Mouse (Mus musculus) embryonic facial prominence, embryonic 11.5 days (tissue): ENCODE measurements around the gene Fam89a. TPM values are rescaled to one million over a fixed set of nuclear protein-coding genes. Genes with fewer than 3 reads are reported as not detected.

Experiments used
- ATAC-seq: fragments of 200-750 bp; cut with Nextera tagmentation; replicated peaks from 2 replicates; pipeline ENCODE4 v1.8.0; 2017; ENCODE audit warnings: low read depth; ENCODE audit not compliant: insufficient number of reproducible peaks, low FRiP score, low TSS enrichment
- DNase-seq: peaks from one replicate; pipeline ENCODE4 v3.0.0-alpha.2; 2015; ENCODE audit warnings: low spot score
- H3K27ac ChIP-seq: fragments of 300-500 bp; sonication (generic); replicated peaks from 2 replicates; pipeline ENCODE4 v1.5.1; 2014; ENCODE audit warnings: mild to moderate bottlenecking, low read depth, low read length, control low read depth
- H3K27me3 ChIP-seq: fragments of 300-500 bp; sonication (generic); 2 replicates; pipeline ENCODE4 v1.6.1; 2014; ENCODE audit warnings: mild to moderate bottlenecking, low read length, moderate library complexity, mixed read lengths; ENCODE audit not compliant: control insufficient read depth, insufficient read depth
- H3K36me3 ChIP-seq: fragments of 300-500 bp; sonication (generic); replicated peaks from 2 replicates; pipeline ENCODE4 v1.6.1; 2014; ENCODE audit warnings: low read depth, mild to moderate bottlenecking, low read length, moderate library complexity, mixed read lengths; ENCODE audit not compliant: control insufficient read depth, insufficient read depth
- H3K4me1 ChIP-seq: fragments of 300-500 bp; sonication (generic); 2 replicates; pipeline ENCODE4 v1.6.1; 2014; ENCODE audit warnings: low read length, mixed read lengths; ENCODE audit not compliant: control insufficient read depth, insufficient read depth
- H3K4me2 ChIP-seq: fragments of 300-500 bp; sonication (generic); 2 replicates; pipeline ENCODE4 v1.6.1; 2014; ENCODE audit warnings: low read depth, mild to moderate bottlenecking, control low read depth, low read length, moderate library complexity
- H3K4me3 ChIP-seq: fragments of 300-500 bp; sonication (generic); 2 replicates; pipeline ENCODE4 v1.5.1; 2014; ENCODE audit warnings: low read depth, low read length, control low read depth
- H3K9ac ChIP-seq: fragments of 300-500 bp; sonication (generic); replicated peaks from 2 replicates; pipeline ENCODE4 v1.6.1; 2014; ENCODE audit warnings: mild to moderate bottlenecking, control low read depth, low read length
- H3K9me3 ChIP-seq: fragments of 300-500 bp; sonication (generic); replicated peaks from 2 replicates; pipeline ENCODE4 v1.6.1; 2016; ENCODE audit warnings: mild to moderate bottlenecking, low read length, inconsistent platforms, mixed read lengths; ENCODE audit not compliant: control insufficient read depth
- WGBS: fragments of 180-500 bp; shearing (Covaris S2); extraction: QIAGEN DNeasy Blood & Tissue Kit; methylation state at CpG from one replicate; pipeline ENCODE4 v1.1.7; 2014; 5-methylcytosine and 5-hydroxymethylcytosine counted together
- polyA plus RNA-seq: library from polyadenylated mRNA; unstranded; fragments of >200 nt; fragmentation: Nextera tagmentation; extraction: Ambion mirVana; gene quantifications from 2 replicates; pipeline ENCODE4 v1.2.1, GENCODE M21; 2014

Gene Fam89a
- polyA plus RNA-seq, 1 experiment from 2014 or later, result 6.0 TPM

- H3K27ac ChIP-seq, result no peak overlapping the region
- no peak overlapping the region for H3K4me3 ChIP-seq
- 31% methylated on average over 21 of the region's 21 CpGs for WGBS
- H3K4me2 ChIP-seq, result no peak overlapping the region
- H3K27me3 ChIP-seq, result peaks cover 26% of the 10 kb centered on the region
- H3K4me1 ChIP-seq, result peaks cover 7% of the 10 kb centered on the region; the same call in 1 of the 2 replicates
- H3K36me3 ChIP-seq, result no peaks in the 10 kb centered on the region
- H3K9me3 ChIP-seq, result no peaks in the 10 kb centered on the region
- ATAC-seq (no peak), DNase-seq (no peak)
- no peak overlapping the region for H3K9ac ChIP-seq
These were observed 762 bp upstream of the Fam89a start for GRCm38 (mm10) chr8:124752325-124752862.

DNA sequence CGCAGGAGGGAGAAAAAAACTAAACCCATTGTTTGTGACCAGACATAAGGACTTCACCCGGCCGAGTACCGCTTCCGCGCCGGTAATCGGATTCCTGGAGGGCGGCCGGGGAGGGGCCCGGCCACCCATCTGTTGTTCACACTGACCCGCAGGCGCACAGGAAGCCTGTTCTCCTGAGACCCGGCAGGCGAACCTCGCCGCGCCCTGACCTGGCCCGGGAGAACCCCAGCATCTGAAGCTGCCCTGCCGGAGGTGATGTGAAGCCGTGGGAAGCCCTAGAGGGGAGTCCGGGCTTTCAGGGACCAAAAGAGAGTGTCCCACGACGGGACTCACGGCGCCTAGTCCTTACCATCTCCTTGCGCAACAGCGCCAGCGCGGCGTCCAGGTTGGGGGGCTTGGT is 441 bp downstream of the Fam89a start:
- 0 out of 2 replicates have a peak, but pooled peaks have one; percentile 16 for ATAC-seq
- peak; percentile 28 for DNase-seq
- H3K9me3 ChIP-seq, result no peaks in the 10 kb centered on the region
- no peaks in the 10 kb centered on the region for H3K36me3 ChIP-seq
- H3K27ac ChIP-seq, result no peak overlapping the region
- peaks cover 7% of the 10 kb centered on the region; the same call in 1 of the 2 replicates for H3K4me1 ChIP-seq
- WGBS, result under 1% methylated on average over 30 of the region's 31 CpGs
- peak overlapping the region; percentile 46 for H3K4me3 ChIP-seq
- H3K4me2 ChIP-seq, result peak overlapping the region; percentile 64
- peak overlapping the region; percentile 56 for H3K9ac ChIP-seq
- H3K27me3 ChIP-seq, result peaks cover 26% of the 10 kb centered on the region

DNA sequence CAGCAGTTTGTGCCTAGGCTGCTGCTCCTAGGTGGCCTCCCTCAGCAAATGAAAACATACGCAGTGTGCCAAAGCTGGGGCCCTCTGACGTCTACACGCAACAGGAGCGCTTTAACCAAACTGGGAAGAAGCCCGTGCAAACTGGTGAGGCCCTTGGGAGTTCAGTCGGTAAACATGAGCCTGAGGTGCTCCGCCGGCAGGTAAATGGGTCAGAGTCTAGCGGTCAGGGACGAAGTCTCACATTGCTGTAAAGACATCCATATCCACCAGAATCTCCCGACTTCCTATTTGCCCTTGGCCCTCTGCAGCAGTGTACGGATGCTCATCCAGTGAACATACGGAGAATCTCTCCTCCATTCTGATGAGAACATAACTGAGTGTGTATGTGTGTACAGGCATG is 5.0 kb downstream of the Fam89a start:
- Histone ChIP-seq H3K9me3 (no peaks in the 10 kb centered on the region), H3K4me3 (no peak overlapping the region), H3K27ac (no peak overlapping the region), H3K9ac (no peak overlapping the region), H3K36me3 (no peaks in the 10 kb centered on the region), H3K27me3 (peaks cover 15% of the 10 kb centered on the region), H3K4me2 (no peak overlapping the region), H3K4me1 (peaks cover 7% of the 10 kb centered on the region; the same call in 1 of the 2 replicates)
- WGBS, result 66% methylated on average over 13 of the region's 13 CpGs
- DNase-seq (no peak), ATAC-seq (no peak)

DNA sequence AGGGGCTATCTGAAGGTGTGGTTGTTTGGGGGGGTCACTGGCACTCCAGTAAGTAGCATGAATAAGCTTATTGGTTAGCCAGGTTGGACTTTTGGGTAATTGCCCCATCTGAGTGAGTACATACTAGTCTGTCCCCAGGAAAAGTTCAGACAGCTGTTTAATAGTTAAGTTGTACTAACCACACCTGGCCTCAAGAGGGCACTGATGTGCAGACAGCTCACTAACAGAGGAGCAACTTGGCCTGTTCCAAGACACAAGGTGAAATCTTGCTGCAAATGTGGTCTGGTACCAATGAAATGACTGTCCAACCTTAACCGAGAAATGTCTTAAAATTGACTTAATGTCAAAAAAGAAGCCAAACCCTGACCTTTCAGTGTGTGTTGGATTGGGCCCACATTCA is 12.4 kb downstream of the Fam89a start:
- no peaks in the 10 kb centered on the region for H3K4me1 ChIP-seq
- ATAC-seq (no peak), DNase-seq (peak; percentile 44)
- no peak overlapping the region for H3K27ac ChIP-seq
- no peak overlapping the region for H3K4me3 ChIP-seq
- WGBS, result 80% methylated on average over 1 of the region's 1 CpGs
- peaks cover under 1% of the 10 kb centered on the region; the same call in 1 of the 2 replicates for H3K36me3 ChIP-seq
- H3K9ac ChIP-seq, result no peak overlapping the region
- no peaks in the 10 kb centered on the region for H3K9me3 ChIP-seq
- H3K4me2 ChIP-seq, result no peak overlapping the region
- no peaks in the 10 kb centered on the region for H3K27me3 ChIP-seq

DNA sequence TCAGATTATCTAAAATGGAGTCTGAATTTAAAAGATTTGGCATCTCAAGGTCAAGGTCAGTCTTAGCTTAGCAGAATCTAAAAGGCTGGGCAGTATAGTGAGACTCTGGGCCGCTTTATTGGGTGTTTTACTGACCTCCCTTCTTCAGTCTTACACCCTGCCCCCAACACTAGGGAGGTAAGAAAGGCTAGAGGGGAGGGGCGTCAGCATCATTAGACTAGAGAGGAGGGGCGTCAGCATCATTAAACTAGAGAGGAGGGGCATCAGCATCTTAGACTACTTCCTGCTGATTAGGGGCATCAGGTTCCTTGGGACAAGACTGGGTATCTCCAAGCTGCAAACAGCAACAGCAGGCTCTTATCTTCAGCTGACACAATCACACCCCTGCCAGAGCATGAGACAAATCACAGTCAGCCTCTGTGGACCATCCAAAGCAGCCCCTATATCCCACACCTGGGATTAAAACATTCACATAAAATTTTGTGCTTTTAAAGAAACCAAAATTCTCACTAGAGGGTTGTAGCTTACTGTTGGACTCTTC is 16.2 kb downstream of the Fam89a start:
- no peak overlapping the region for H3K9ac ChIP-seq
- peaks cover 25% of the 10 kb centered on the region for H3K36me3 ChIP-seq
- no peak overlapping the region for H3K4me2 ChIP-seq
- no peak for DNase-seq
- H3K9me3 ChIP-seq, result no peaks in the 10 kb centered on the region
- no peaks in the 10 kb centered on the region for H3K27me3 ChIP-seq
- ATAC-seq, result no peak
- no peak overlapping the region for H3K4me3 ChIP-seq
- 66% methylated on average over 3 of the region's 3 CpGs for WGBS
- H3K27ac ChIP-seq, result no peak overlapping the region
- no peaks in the 10 kb centered on the region for H3K4me1 ChIP-seq

GRCm38 (mm10) chr8:124732828-124733227 is 18.8 kb downstream of the Fam89a start:
- H3K4me3 ChIP-seq, result no peak overlapping the region
- no peak overlapping the region for H3K27ac ChIP-seq
- DNase-seq (no peak), ATAC-seq (no peak)
- peaks cover 28% of the 10 kb centered on the region for H3K36me3 ChIP-seq
- H3K4me1 ChIP-seq, result no peaks in the 10 kb centered on the region
- 89% methylated on average over 8 of the region's 8 CpGs for WGBS
- H3K9me3 ChIP-seq, result no peaks in the 10 kb centered on the region
- no peak overlapping the region for H3K9ac ChIP-seq
- H3K4me2 ChIP-seq, result no peak overlapping the region
- no peaks in the 10 kb centered on the region for H3K27me3 ChIP-seq

- Histone ChIP-seq H3K9me3 (no peaks in the 10 kb centered on the region), H3K4me3 (no peak overlapping the region), H3K4me2 (no peak overlapping the region), H3K27me3 (no peaks in the 10 kb centered on the region), H3K36me3 (peaks cover 2% of the 10 kb centered on the region; the same call in 1 of the 2 replicates), H3K27ac (no peak overlapping the region), H3K4me1 (peaks cover 4% of the 10 kb centered on the region), H3K9ac (no peak overlapping the region)
- no peak for DNase-seq
- ATAC-seq, result no peak
- WGBS, result 92% methylated on average over 7 of the region's 7 CpGs
These were observed 27.3 kb downstream of the Fam89a start for GRCm38 (mm10) chr8:124724301-124724700.

DNA sequence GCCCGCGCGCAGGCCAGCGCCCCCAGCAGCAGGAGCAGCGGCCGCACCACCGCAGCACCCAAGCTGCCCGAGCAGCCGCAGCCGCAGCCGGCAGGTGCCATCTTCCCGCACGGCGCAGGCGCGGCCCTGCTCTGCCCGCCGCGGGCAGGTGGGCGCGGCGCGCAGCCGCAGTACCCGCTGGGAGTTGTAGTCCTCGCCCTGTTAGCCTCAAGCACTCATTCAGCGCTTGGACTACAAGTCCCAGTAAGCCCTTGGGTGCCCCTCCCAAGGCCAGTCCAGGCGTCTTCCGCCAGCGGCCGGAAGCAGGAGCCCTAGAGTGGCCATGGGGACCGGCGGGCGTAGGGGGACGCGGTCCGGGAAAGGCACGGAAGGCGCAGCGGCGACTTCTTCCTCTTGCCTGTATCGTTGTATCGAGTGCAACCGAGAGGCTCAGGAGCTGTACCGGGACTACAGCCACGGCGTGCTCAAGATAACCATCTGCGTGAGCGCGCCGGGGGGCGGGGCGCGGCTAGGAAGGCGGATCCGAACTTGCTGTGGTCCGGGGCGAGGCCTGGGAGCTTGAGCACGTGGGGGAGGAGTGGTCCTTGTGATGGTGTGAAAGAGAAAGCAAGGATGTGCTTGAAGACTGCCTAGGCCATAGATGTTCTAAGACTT is 29.6 kb downstream of the Fam89a start, which contains the start of the genes Ttc13 and Arv1:
Ttc13 (minus strand) TSS at position 122 of the 654 bp plus-strand sequence.
Arv1 (plus strand) TSS at position 278 of the 654 bp plus-strand sequence.
- H3K4me3 ChIP-seq, result peak within 1 kb of the TSS; percentile 98
- WGBS, result 1% methylated on average over 55 of the region's 59 CpGs
- peak; percentile 98 for DNase-seq
- peaks cover 2% of the 10 kb centered on the region; the same call in 1 of the 2 replicates for H3K36me3 ChIP-seq
- no peaks in the 10 kb centered on the region for H3K9me3 ChIP-seq
- ATAC-seq, result peak; percentile 99
- H3K4me1 ChIP-seq, result peaks cover 4% of the 10 kb centered on the region
- no peaks in the 10 kb centered on the region for H3K27me3 ChIP-seq
- H3K4me2 ChIP-seq, result peak within 1 kb of the TSS; percentile 84
- H3K27ac ChIP-seq, result 0 out of 2 replicates have a peak within 1 kb of the TSS, but pooled peaks have one; percentile 35
- H3K9ac ChIP-seq, result peak within 1 kb of the TSS; percentile 84
